Mouse (Mus musculus): ENCODE measurements around the gene Tgfbr2. TPM values are rescaled to one million over a fixed set of nuclear protein-coding genes. Genes with fewer than 3 reads are reported as not detected.

The Tgfbr2 gene
- polyA plus RNA-seq, 1 experiment from 2014 or later = 53.1 TPM

- Histone ChIP-seq H3K9ac (no peak overlapping the region), H3K4me2 (no peak overlapping the region), H3K27me3 (no peaks in the 10 kb centered on the region), H3K27ac (no peak overlapping the region), H3K9me3 (no peaks in the 10 kb centered on the region), H3K36me3 (peaks cover 61% of the 10 kb centered on the region), H3K4me3 (no peak overlapping the region), H3K4me1 (peaks cover 20% of the 10 kb centered on the region)
- 58% methylated on average over 3 of the region's 3 CpGs for WGBS
- ATAC-seq (ENCODE audit: borderline replicate concordance, extremely low read depth, low FRiP score, low TSS enrichment) = no peak
Measured at GRCm38 (mm10) chr9:116128886-116129285, 46.3 kb downstream of the Tgfbr2 start.

GRCm38 (mm10) chr9:116128311-116128710 is 46.8 kb downstream of the Tgfbr2 start:
- H3K9ac ChIP-seq = no peak overlapping the region
- H3K4me1 ChIP-seq = peaks cover 21% of the 10 kb centered on the region
- peaks cover 61% of the 10 kb centered on the region for H3K36me3 ChIP-seq
- no peak overlapping the region for H3K27ac ChIP-seq
- 45% methylated on average over 2 of the region's 2 CpGs for WGBS
- no peak overlapping the region for H3K4me2 ChIP-seq
- no peaks in the 10 kb centered on the region for H3K9me3 ChIP-seq
- H3K4me3 ChIP-seq = no peak overlapping the region
- ATAC-seq (ENCODE audit: borderline replicate concordance, extremely low read depth, low FRiP score, low TSS enrichment) = no peak
- no peaks in the 10 kb centered on the region for H3K27me3 ChIP-seq

- H3K27ac ChIP-seq = no peak overlapping the region
- no peak overlapping the region for H3K4me2 ChIP-seq
- no peaks in the 10 kb centered on the region for H3K27me3 ChIP-seq
- WGBS = 86% methylated on average over 4 of the region's 4 CpGs
- peaks cover 30% of the 10 kb centered on the region for H3K4me1 ChIP-seq
- no peak for ATAC-seq (ENCODE audit: borderline replicate concordance, extremely low read depth, low FRiP score, low TSS enrichment)
- H3K9me3 ChIP-seq = no peaks in the 10 kb centered on the region
- H3K36me3 ChIP-seq = peaks cover 67% of the 10 kb centered on the region
- no peak overlapping the region for H3K9ac ChIP-seq
- H3K4me3 ChIP-seq = no peak overlapping the region
Measured at GRCm38 (mm10) chr9:116126494-116126893, 48.7 kb downstream of the Tgfbr2 start.

GRCm38 (mm10) chr9:116122969-116123589 is 52.1 kb downstream of the Tgfbr2 start:
- H3K9me3 ChIP-seq = no peaks in the 10 kb centered on the region
- H3K27ac ChIP-seq = peak overlapping the region; percentile 76
- ATAC-seq (ENCODE audit: borderline replicate concordance, extremely low read depth, low FRiP score, low TSS enrichment) = peak; percentile 81
- peaks cover 42% of the 10 kb centered on the region for H3K4me1 ChIP-seq
- no peaks in the 10 kb centered on the region for H3K27me3 ChIP-seq
- no peak overlapping the region for H3K4me2 ChIP-seq
- peaks cover 62% of the 10 kb centered on the region for H3K36me3 ChIP-seq
- H3K9ac ChIP-seq = no peak overlapping the region
- WGBS = 24% methylated on average over 9 of the region's 9 CpGs
- no peak overlapping the region for H3K4me3 ChIP-seq

- Histone ChIP-seq H3K4me1 (peaks cover 41% of the 10 kb centered on the region), H3K27ac (peak overlapping the region; percentile 76), H3K4me3 (no peak overlapping the region), H3K9ac (no peak overlapping the region), H3K36me3 (peaks cover 62% of the 10 kb centered on the region), H3K4me2 (no peak overlapping the region), H3K9me3 (no peaks in the 10 kb centered on the region), H3K27me3 (no peaks in the 10 kb centered on the region)
- peak; percentile 36; the same call in 1 of the 2 replicates for ATAC-seq (ENCODE audit: borderline replicate concordance, extremely low read depth, low FRiP score, low TSS enrichment)
- WGBS = 61% methylated on average over 6 of the region's 6 CpGs
Measured at GRCm38 (mm10) chr9:116122544-116122943, 52.6 kb downstream of the Tgfbr2 start.

GRCm38 (mm10) chr9:116121472-116121871 is 53.7 kb downstream of the Tgfbr2 start:
- H3K36me3 ChIP-seq = peaks cover 63% of the 10 kb centered on the region
- no peak overlapping the region for H3K4me2 ChIP-seq
- H3K9me3 ChIP-seq = no peaks in the 10 kb centered on the region
- peaks cover 41% of the 10 kb centered on the region for H3K4me1 ChIP-seq
- 45% methylated on average over 7 of the region's 7 CpGs for WGBS
- H3K27me3 ChIP-seq = no peaks in the 10 kb centered on the region
- H3K9ac ChIP-seq = no peak overlapping the region
- H3K27ac ChIP-seq = peak overlapping the region; percentile 41; the same call in 1 of the 2 replicates
- ATAC-seq (ENCODE audit: borderline replicate concordance, extremely low read depth, low FRiP score, low TSS enrichment) = no peak
- H3K4me3 ChIP-seq = no peak overlapping the region

GRCm38 (mm10) chr9:116119990-116120389 is 55.2 kb downstream of the Tgfbr2 start:
- Histone ChIP-seq H3K9ac (no peak overlapping the region), H3K4me3 (no peak overlapping the region), H3K9me3 (no peaks in the 10 kb centered on the region), H3K27me3 (no peaks in the 10 kb centered on the region), H3K36me3 (peaks cover 55% of the 10 kb centered on the region), H3K4me2 (no peak overlapping the region), H3K27ac (peak overlapping the region; percentile 82), H3K4me1 (peaks cover 45% of the 10 kb centered on the region)
- 71% methylated on average over 7 of the region's 7 CpGs for WGBS
- ATAC-seq (ENCODE audit: borderline replicate concordance, extremely low read depth, low FRiP score, low TSS enrichment) = no peak

- Histone ChIP-seq H3K4me1 (peaks cover 46% of the 10 kb centered on the region), H3K4me2 (no peak overlapping the region), H3K27me3 (no peaks in the 10 kb centered on the region), H3K9me3 (no peaks in the 10 kb centered on the region), H3K4me3 (no peak overlapping the region), H3K9ac (no peak overlapping the region), H3K36me3 (peaks cover 54% of the 10 kb centered on the region), H3K27ac (peak overlapping the region; percentile 82)
- ATAC-seq (ENCODE audit: borderline replicate concordance, extremely low read depth, low FRiP score, low TSS enrichment) = no peak
- 66% methylated on average over 8 of the region's 8 CpGs for WGBS
Measured at GRCm38 (mm10) chr9:116118332-116118872, 56.8 kb downstream of the Tgfbr2 start.

- WGBS = 91% methylated on average over 7 of the region's 7 CpGs
- no peak overlapping the region for H3K4me2 ChIP-seq
- no peaks in the 10 kb centered on the region for H3K9me3 ChIP-seq
- no peak overlapping the region for H3K27ac ChIP-seq
- peaks cover 58% of the 10 kb centered on the region for H3K36me3 ChIP-seq
- ATAC-seq (ENCODE audit: borderline replicate concordance, extremely low read depth, low FRiP score, low TSS enrichment) = no peak
- H3K4me1 ChIP-seq = peaks cover 28% of the 10 kb centered on the region; the same call in 1 of the 2 replicates
- H3K27me3 ChIP-seq = no peaks in the 10 kb centered on the region
- no peak overlapping the region for H3K4me3 ChIP-seq
- no peak overlapping the region for H3K9ac ChIP-seq
Measured at GRCm38 (mm10) chr9:116115875-116116274, 59.3 kb downstream of the Tgfbr2 start.

GRCm38 (mm10) chr9:116114339-116114738 is 60.8 kb downstream of the Tgfbr2 start:
- WGBS = 21% methylated on average over 4 of the region's 4 CpGs
- Histone ChIP-seq H3K9ac (no peak overlapping the region), H3K27ac (no peak overlapping the region), H3K9me3 (no peaks in the 10 kb centered on the region), H3K4me3 (no peak overlapping the region), H3K27me3 (no peaks in the 10 kb centered on the region), H3K4me2 (no peak overlapping the region), H3K36me3 (peaks cover 65% of the 10 kb centered on the region), H3K4me1 (peaks cover 22% of the 10 kb centered on the region; the same call in 1 of the 2 replicates)
- 0 out of 2 replicates have a peak, but pooled peaks have one; percentile 39 for ATAC-seq (ENCODE audit: borderline replicate concordance, extremely low read depth, low FRiP score, low TSS enrichment)

GRCm38 (mm10) chr9:116111149-116111970 is 63.8 kb downstream of the Tgfbr2 start:
- Histone ChIP-seq H3K27me3 (no peaks in the 10 kb centered on the region), H3K4me1 (peaks cover 13% of the 10 kb centered on the region; the same call in 1 of the 2 replicates), H3K27ac (0 out of 2 replicates have a peak overlapping the region, but pooled peaks have one; percentile 19), H3K9ac (no peak overlapping the region), H3K4me2 (no peak overlapping the region), H3K4me3 (no peak overlapping the region), H3K36me3 (peaks cover 70% of the 10 kb centered on the region), H3K9me3 (no peaks in the 10 kb centered on the region)
- 75% methylated on average over 9 of the region's 9 CpGs for WGBS
- ATAC-seq (ENCODE audit: borderline replicate concordance, extremely low read depth, low FRiP score, low TSS enrichment) = no peak

- H3K4me1 ChIP-seq = 0 out of 2 replicates have a peak, but pooled peaks cover 4% of the 10 kb centered on the region
- H3K9ac ChIP-seq = no peak overlapping the region
- 73% methylated on average over 2 of the region's 2 CpGs for WGBS
- H3K4me2 ChIP-seq = no peak overlapping the region
- peaks cover 88% of the 10 kb centered on the region for H3K36me3 ChIP-seq
- no peaks in the 10 kb centered on the region for H3K27me3 ChIP-seq
- no peaks in the 10 kb centered on the region for H3K9me3 ChIP-seq
- H3K4me3 ChIP-seq = no peak overlapping the region
- no peak overlapping the region for H3K27ac ChIP-seq
- no peak for ATAC-seq (ENCODE audit: borderline replicate concordance, extremely low read depth, low FRiP score, low TSS enrichment)
Measured at GRCm38 (mm10) chr9:116108729-116109128, 66.4 kb downstream of the Tgfbr2 start.
